Mouse (Mus musculus): ENCODE measurements around the gene Mrvi1.

Mrvi1 gene

DNA sequence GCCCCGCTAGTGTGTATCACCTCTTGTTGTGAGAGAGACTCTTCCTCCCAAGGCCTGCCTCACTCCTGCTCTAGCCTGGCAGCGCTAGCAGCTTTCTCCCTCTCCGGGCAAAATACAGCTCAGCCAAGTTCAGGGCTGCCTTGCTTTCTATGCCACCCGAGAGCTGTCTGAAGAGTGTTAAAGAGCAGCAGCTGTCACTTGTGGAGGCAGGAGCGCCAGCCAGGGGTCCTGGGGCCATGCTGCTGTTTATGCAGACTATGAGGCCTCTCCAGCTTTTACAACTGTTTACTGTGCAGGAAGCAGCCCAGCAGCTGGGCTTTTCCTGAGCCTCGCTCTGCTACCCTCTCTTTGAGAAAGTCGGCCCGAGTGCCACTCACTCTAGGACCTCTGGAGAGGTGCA lies 1.2 kb downstream of the Mrvi1 start:
- no peak for DNase-seq (ENCODE audit: low spot score in 2 of 2)

DNA sequence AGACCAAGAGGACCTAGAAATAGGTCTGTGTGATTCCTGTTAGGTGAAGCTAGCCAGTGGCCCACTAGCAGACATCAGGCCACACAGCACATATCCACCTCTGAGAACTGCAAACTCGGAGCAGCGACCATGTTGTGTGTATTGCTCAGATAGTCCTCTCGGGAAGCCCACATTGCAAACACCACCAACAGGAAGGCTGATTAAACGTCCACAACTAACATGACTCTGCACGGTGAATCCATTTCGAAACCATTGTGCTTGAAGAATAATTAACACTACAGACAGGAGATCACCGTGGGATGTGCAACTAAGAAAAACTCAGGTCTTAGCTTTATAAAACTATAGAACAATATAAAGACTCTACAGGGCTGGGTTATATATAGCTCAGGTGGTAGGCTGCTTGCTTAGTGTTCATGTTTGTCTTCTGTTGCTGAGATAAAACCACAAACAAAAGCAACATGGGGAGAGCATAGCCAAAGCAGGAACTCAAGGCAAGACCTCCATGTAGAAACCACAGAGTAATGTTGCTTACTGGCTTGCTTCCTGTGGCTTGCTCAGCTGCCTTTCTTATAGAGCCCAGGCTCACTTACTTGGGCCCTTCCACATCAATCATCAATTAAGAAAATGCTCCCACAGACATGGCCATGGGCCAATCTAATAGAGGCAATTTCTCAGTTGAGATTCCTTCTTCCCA lies 4.4 kb downstream of the Mrvi1 start:
- DNase-seq (ENCODE audit: low spot score in 2 of 2), result no peak

- no peak for DNase-seq (ENCODE audit: low spot score in 2 of 2)
Observed at GRCm38 (mm10) chr7:110973450-110973849, 8.8 kb downstream of the Mrvi1 start.

DNA sequence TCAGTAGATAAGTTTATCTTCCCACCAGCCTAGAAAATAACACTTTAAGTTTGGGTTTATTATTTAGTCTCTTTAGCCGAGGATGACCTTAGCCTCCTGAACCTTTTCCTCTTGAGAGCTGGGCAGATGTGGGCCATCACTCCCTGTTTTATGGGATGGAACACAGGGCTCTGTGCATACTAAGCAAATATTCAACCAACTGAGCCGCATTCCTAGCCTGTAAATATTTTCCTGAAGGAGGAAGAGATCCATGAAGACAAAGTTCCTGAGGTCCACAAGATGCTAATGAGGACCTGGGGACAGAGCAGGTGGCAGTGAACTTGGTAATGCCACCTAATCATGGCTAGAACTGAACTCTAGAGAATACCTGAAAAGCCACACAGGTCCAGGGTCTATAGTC lies 9.5 kb downstream of the Mrvi1 start:
- no peak for DNase-seq (ENCODE audit: low spot score in 2 of 2)

DNA sequence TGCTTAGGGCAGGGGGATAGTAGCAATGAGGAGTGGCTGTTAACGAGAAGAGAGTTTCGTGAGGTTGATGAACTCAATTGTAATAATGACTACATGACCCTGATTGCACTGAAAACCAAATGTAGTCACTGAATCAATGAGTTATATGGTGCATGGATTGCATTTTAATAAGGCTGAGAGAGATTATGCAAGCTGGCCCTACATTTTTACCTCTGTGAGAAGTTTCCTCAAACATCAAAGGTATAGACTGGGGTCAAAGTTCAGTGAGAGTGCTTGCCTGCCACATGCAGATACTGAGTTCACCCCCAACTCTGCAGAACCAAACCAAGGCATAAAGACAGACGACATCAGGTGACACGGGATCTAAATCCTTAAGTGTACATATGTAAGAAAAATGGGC lies 14.9 kb downstream of the Mrvi1 start:
- DNase-seq (ENCODE audit: low spot score in 2 of 2), result no peak

DNA sequence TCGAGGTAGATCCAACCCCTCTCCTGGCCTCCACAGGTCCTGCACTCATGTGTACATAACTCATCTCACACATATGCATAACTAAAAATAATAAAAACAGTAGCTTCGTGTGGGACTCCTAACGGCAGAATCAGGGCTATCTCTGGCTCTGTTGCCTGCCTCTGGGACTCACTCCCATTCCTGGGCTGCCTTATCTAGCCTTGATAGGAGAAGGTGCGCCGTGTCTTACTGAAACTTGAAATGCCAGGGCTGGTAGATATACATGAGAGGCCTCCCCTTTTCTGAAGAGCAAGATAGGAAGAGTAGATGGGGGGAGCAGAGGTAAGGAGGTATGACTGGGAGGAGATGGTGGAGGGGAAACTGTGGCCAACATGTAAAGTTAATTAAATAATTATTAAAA lies 15.4 kb downstream of the Mrvi1 start:
- DNase-seq (ENCODE audit: low spot score in 2 of 2), result no peak

DNA sequence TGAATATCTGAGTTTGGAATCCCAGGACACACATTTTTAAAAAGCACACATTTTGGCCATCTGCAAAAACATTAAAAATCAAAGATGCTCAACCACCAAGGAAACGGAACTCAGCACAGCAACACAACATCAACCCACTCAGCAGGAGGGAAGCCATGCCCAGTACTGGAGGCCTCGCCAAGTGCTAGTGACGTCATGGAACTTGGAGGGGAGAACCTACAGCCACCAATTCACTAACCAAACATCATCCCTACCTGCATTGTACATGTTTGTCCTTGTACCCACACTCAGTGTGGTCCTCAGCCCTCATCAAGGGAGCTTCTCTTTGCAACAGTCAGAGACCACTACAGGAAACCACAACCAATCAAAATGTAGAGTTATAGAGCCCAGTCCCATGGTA lies 16.9 kb downstream of the Mrvi1 start:
- no peak for DNase-seq (ENCODE audit: low spot score in 2 of 2)

GRCm38 (mm10) chr7:110963655-110963997 lies 18.6 kb downstream of the Mrvi1 start:
- no peak for DNase-seq (ENCODE audit: low spot score in 2 of 2)

- DNase-seq (ENCODE audit: low spot score in 2 of 2), result no peak
Observed at GRCm38 (mm10) chr7:110962943-110963654, 19.2 kb downstream of the Mrvi1 start.

DNA sequence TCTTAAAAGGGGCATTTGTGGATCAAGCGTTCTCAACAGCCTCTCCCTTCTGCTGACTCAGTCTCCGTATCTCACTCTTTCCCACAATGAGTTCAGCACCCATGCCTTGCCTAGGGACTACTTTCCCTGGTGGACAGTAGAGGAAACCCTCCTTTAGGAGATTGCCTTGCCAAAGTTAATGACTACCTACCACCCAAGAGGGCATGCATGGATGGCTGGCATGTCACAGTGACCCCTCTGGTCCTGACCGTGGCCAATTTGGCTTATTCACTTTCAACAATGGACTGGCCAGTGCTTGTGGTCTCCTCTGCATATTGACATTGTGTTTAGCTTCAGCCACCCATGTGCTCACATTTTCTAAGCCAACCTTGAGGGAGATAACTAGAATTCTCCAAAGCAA lies 19.8 kb downstream of the Mrvi1 start:
- DNase-seq (ENCODE audit: low spot score in 2 of 2), result no peak

- no peak for DNase-seq (ENCODE audit: low spot score in 2 of 2)
Observed at GRCm38 (mm10) chr7:110956422-110957170, 25.7 kb downstream of the Mrvi1 start.

- no peak for DNase-seq (ENCODE audit: low spot score in 2 of 2)
Observed at GRCm38 (mm10) chr7:110955576-110955975, 26.7 kb downstream of the Mrvi1 start.

DNA sequence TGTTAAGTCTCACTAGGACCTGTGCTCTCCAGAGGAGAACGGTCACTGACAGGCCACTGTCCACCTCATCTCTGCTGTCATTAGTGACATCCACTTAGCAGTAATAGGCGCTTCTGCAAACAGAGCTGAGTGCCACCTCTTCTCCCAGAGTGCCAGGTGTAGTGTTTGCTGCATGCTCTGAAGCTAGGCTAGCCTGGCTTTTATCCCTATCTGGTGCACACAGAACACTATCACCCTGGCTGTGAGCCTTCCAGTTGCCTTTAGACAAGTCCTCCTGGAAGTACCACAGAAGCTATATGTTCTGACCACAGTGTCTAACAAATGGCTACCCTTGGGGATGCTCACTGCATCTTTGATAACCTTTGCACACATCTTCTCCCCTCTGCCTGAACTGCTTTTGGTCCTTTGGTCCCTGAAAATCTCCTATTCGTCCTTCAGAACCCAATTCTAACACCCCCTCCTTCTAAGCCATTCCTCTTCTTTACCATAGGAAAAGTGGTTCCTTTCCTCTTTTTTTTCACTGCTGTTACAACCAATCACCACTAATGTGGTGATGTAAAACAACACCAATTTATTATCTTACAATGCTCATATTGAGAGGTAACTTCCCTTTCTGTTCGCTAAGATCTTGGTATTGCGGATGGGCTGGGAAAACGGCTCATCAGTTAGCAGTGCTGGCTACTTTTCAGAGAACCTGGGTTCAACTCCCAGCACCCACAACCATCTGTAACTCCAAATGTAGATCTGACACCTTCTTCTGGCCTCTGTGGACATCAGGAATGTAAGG lies 28.0 kb downstream of the Mrvi1 start:
- no peak for DNase-seq (ENCODE audit: low spot score in 2 of 2)

- no peak for DNase-seq (ENCODE audit: low spot score in 2 of 2)
Observed at GRCm38 (mm10) chr7:110953210-110953609, 29.1 kb downstream of the Mrvi1 start.

GRCm38 (mm10) chr7:110950621-110950925 lies 31.7 kb downstream of the Mrvi1 start:
- DNase-seq (ENCODE audit: low spot score in 2 of 2), result no peak

DNA sequence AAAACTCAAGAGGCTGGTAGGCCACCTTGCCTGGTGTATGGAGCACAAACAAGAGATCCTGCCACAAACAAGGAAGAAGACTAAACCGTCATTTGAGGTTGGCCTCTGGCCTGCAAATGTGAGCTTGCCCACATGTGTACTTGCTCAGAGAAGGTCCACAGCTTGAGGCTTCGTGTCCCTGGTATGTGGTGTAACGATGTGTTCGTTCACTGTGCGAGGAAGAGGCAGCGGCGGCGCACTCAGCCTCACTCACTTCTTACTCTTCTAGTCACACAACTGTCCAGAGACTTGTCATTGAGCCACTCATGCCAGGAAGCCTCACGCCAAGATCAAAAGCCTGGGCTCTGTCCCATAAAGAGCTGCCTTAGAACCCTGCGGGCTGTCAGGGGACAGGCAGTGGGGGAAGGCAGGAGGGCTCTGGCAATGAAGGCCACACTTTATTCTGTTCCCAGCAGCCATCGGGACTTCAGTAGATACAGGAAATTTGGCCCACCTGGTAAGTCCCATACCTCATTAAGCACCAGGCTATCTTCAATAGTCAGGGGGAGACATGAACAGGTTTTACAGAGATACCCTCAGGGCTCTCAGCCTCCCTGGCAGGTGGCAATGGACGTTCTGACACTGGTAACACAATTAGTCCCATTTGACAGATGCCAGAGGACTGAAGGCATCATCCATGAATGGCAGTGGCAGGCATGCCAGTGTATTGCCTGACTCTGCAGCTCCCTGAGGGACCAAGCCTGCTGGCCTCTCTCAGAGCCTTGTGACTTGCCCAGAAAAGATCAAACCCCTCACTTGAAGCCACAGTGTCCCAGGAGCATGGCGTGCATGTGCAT lies 32.3 kb downstream of the Mrvi1 start:
- DNase-seq (ENCODE audit: low spot score in 2 of 2), result no peak

- no peak for DNase-seq (ENCODE audit: low spot score in 2 of 2)
Observed at GRCm38 (mm10) chr7:110948579-110948978, 33.7 kb downstream of the Mrvi1 start.

- DNase-seq (ENCODE audit: low spot score in 2 of 2), result no peak
Observed at GRCm38 (mm10) chr7:110947616-110948015, 34.6 kb downstream of the Mrvi1 start.

- no peak for DNase-seq (ENCODE audit: low spot score in 2 of 2)
Observed at GRCm38 (mm10) chr7:110946731-110947130, 35.5 kb downstream of the Mrvi1 start.

GRCm38 (mm10) chr7:110944321-110944720 lies 37.9 kb downstream of the Mrvi1 start:
- no peak for DNase-seq (ENCODE audit: low spot score in 2 of 2)
